Mouse (Mus musculus) cerebellum, adult 9-10 months (tissue): ENCODE results near the gene Aldh5a1.

Experiments
- DNase-seq: peaks from one replicate; pipeline ENCODE4 v3.0.0; 2022

Aldh5a1 gene

DNA sequence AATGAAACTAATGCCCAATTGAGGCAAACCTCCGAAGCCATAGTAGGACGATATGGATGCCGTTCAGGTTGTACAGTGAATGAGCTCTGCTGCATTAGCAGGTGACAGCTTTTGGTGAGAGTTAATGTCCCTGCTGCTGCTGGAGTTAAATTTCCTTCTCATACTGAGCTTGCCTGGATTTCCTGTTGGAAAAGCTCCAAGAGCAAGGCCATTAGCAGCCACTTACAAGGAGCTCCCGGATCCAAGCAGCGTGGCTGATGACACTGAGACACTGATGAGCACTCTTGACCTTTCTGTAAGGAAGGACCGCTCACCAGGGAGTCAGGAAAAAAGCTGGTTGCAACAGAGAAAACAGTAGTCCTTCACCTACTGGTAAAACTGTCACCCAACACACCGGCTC lies 75.4 kb downstream of the Aldh5a1 start:
- no peak for DNase-seq

DNA sequence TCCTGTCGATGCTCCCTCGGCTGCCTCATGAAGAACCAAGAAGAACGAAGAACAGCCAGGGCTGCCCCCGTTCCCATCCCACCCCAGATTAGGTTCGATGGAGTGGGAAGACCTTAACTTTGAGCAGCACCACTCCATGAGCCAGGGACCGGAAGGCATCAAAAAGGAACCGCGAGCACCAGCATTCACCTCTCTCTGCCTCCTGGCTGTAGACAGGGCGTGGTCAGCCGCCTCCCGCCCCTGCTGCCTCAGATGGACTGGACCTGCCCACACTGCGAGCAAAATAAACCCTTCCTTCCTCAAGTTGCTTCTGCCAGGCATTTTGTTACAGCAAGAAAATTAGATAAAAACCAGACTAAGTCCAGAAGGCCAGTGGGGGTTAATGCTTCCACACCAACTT lies 76.4 kb downstream of the Aldh5a1 start:
- no peak for DNase-seq

DNA sequence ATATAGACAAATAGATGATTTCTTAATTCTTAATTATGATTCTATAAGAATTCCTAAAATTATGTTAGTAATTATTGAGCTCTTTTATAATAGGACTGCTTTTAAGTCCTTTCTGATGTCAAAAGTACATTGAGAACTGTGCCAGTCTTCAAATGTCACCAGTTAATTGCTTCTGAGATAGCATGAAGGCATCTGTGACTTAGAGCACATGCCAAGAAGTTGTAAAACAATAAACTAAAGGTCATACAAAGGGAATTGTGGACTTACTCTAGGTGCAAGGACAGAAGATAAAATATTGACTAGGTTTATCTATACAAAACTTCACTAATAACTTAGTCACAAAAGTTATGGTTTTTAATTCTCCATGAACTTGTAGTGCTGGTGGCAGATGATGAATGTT lies 78.3 kb downstream of the Aldh5a1 start:
- no peak for DNase-seq
